Mouse (Mus musculus): Measurements from ENCODE around the gene Galnt2. TPM values are rescaled to one million over a fixed set of nuclear protein-coding genes. Genes with fewer than 3 reads are reported as not detected.

The Galnt2 gene
- polyA plus RNA-seq, 1 experiment from 2014 or later, result 54.3 TPM

GRCm38 (mm10) chr8:124314803-124315202, 83.6 kb downstream of the Galnt2 start:
- DNase-seq (ENCODE audit: low spot score) (peak; percentile 50), ATAC-seq (peak; percentile 9; the same call in 1 of the 2 replicates)
- 41% methylated on average over 10 of the region's 10 CpGs for WGBS

GRCm38 (mm10) chr8:124316466-124317136, 85.4 kb downstream of the Galnt2 start:
- ATAC-seq (peak; percentile 9; the same call in 1 of the 2 replicates), DNase-seq (ENCODE audit: low spot score) (no peak)
- Histone ChIP-seq H3K36me3 (ENCODE audit: insufficient read depth, low read length) (no peaks in the 10 kb centered on the region), H3K4me2 (replicated peaks; ENCODE audit: low read depth, low read length) (no peak overlapping the region), H3K9ac (replicated peaks; ENCODE audit: low read depth) (no peak overlapping the region), H3K27me3 (replicated peaks; ENCODE audit: insufficient read depth, low read length) (no peaks in the 10 kb centered on the region), H3K4me1 (ENCODE audit: insufficient read depth, low read depth, low read length) (no peaks in the 10 kb centered on the region), H3K27ac (ENCODE audit: low read length) (no peak overlapping the region), H3K4me3 (ENCODE audit: low read depth, low read length) (no peak overlapping the region), H3K9me3 (ENCODE audit: low read length) (no peaks in the 10 kb centered on the region)
- TF ChIP-seq EP300 (IDR thresholded peaks at IDR 0.05) (no peak), CTCF (IDR thresholded peaks at IDR 0.05) (no peak)
- 47% methylated on average over 12 of the region's 12 CpGs for WGBS

More at GRCm38 (mm10) chr8:124314803-124315202, 83.6 kb downstream of the Galnt2 start:
- no peak overlapping the region for H3K4me2 ChIP-seq (replicated peaks; ENCODE audit: low read depth, low read length)
- no peaks in the 10 kb centered on the region for H3K27me3 ChIP-seq (replicated peaks; ENCODE audit: insufficient read depth, low read length)
- H3K4me1 ChIP-seq (ENCODE audit: insufficient read depth, low read depth, low read length), result no peaks in the 10 kb centered on the region
- no peak for TF ChIP-seq EP300 (IDR thresholded peaks at IDR 0.05)
- peak; percentile 71 for TF ChIP-seq CTCF (IDR thresholded peaks at IDR 0.05)
- H3K9me3 ChIP-seq (ENCODE audit: low read length), result no peaks in the 10 kb centered on the region
- no peak overlapping the region for H3K9ac ChIP-seq (replicated peaks; ENCODE audit: low read depth)
- no peak overlapping the region for H3K4me3 ChIP-seq (ENCODE audit: low read depth, low read length)
- no peak overlapping the region for H3K27ac ChIP-seq (ENCODE audit: low read length)
- H3K36me3 ChIP-seq (ENCODE audit: insufficient read depth, low read length), result no peaks in the 10 kb centered on the region

- H3K4me2 ChIP-seq (replicated peaks; ENCODE audit: low read depth, low read length), result no peak overlapping the region
- TF ChIP-seq CTCF (IDR thresholded peaks at IDR 0.05) (no peak), EP300 (IDR thresholded peaks at IDR 0.05) (no peak)
- H3K27me3 ChIP-seq (replicated peaks; ENCODE audit: insufficient read depth, low read length), result no peaks in the 10 kb centered on the region
- H3K9ac ChIP-seq (replicated peaks; ENCODE audit: low read depth), result no peak overlapping the region
- no peaks in the 10 kb centered on the region for H3K9me3 ChIP-seq (ENCODE audit: low read length)
- ATAC-seq (no peak), DNase-seq (ENCODE audit: low spot score) (no peak)
- H3K4me1 ChIP-seq (ENCODE audit: insufficient read depth, low read depth, low read length), result no peaks in the 10 kb centered on the region
- WGBS, result 46% methylated on average over 8 of the region's 8 CpGs
- H3K4me3 ChIP-seq (ENCODE audit: low read depth, low read length), result no peak overlapping the region
- no peak overlapping the region for H3K27ac ChIP-seq (ENCODE audit: low read length)
- H3K36me3 ChIP-seq (ENCODE audit: insufficient read depth, low read length), result no peaks in the 10 kb centered on the region
These were observed 86.0 kb downstream of the Galnt2 start for GRCm38 (mm10) chr8:124317191-124317682.

GRCm38 (mm10) chr8:124317821-124318220, 86.6 kb downstream of the Galnt2 start:
- H3K36me3 ChIP-seq (ENCODE audit: insufficient read depth, low read length), result no peaks in the 10 kb centered on the region
- H3K27ac ChIP-seq (ENCODE audit: low read length), result no peak overlapping the region
- H3K4me3 ChIP-seq (ENCODE audit: low read depth, low read length), result no peak overlapping the region
- DNase-seq (ENCODE audit: low spot score) (no peak), ATAC-seq (no peak)
- no peaks in the 10 kb centered on the region for H3K4me1 ChIP-seq (ENCODE audit: insufficient read depth, low read depth, low read length)
- no peak overlapping the region for H3K9ac ChIP-seq (replicated peaks; ENCODE audit: low read depth)
- TF ChIP-seq CTCF (IDR thresholded peaks at IDR 0.05) (no peak), EP300 (IDR thresholded peaks at IDR 0.05) (no peak)
- no peak overlapping the region for H3K4me2 ChIP-seq (replicated peaks; ENCODE audit: low read depth, low read length)
- 85% methylated on average over 6 of the region's 6 CpGs for WGBS
- H3K9me3 ChIP-seq (ENCODE audit: low read length), result no peaks in the 10 kb centered on the region
- H3K27me3 ChIP-seq (replicated peaks; ENCODE audit: insufficient read depth, low read length), result no peaks in the 10 kb centered on the region

GRCm38 (mm10) chr8:124318612-124319315, 87.6 kb downstream of the Galnt2 start:
- TF ChIP-seq EP300 (IDR thresholded peaks at IDR 0.05) (no peak), CTCF (IDR thresholded peaks at IDR 0.05) (no peak; the same call in 1 of the 2 replicates)
- Histone ChIP-seq H3K9ac (replicated peaks; ENCODE audit: low read depth) (no peak overlapping the region), H3K4me2 (replicated peaks; ENCODE audit: low read depth, low read length) (no peak overlapping the region), H3K4me1 (ENCODE audit: insufficient read depth, low read depth, low read length) (no peaks in the 10 kb centered on the region), H3K27me3 (replicated peaks; ENCODE audit: insufficient read depth, low read length) (no peaks in the 10 kb centered on the region), H3K36me3 (ENCODE audit: insufficient read depth, low read length) (no peaks in the 10 kb centered on the region), H3K9me3 (ENCODE audit: low read length) (no peaks in the 10 kb centered on the region), H3K4me3 (ENCODE audit: low read depth, low read length) (no peak overlapping the region), H3K27ac (ENCODE audit: low read length) (no peak overlapping the region)
- WGBS, result 57% methylated on average over 11 of the region's 11 CpGs
- peak; percentile 81 for DNase-seq (ENCODE audit: low spot score)
- peak; percentile 46 for ATAC-seq

GRCm38 (mm10) chr8:124319316-124319652, 88.1 kb downstream of the Galnt2 start:
- Histone ChIP-seq H3K9ac (replicated peaks; ENCODE audit: low read depth) (no peak overlapping the region), H3K27me3 (replicated peaks; ENCODE audit: insufficient read depth, low read length) (no peaks in the 10 kb centered on the region), H3K36me3 (ENCODE audit: insufficient read depth, low read length) (no peaks in the 10 kb centered on the region), H3K9me3 (ENCODE audit: low read length) (no peaks in the 10 kb centered on the region), H3K27ac (ENCODE audit: low read length) (no peak overlapping the region), H3K4me1 (ENCODE audit: insufficient read depth, low read depth, low read length) (no peaks in the 10 kb centered on the region), H3K4me3 (ENCODE audit: low read depth, low read length) (no peak overlapping the region), H3K4me2 (replicated peaks; ENCODE audit: low read depth, low read length) (no peak overlapping the region)
- 87% methylated on average over 4 of the region's 4 CpGs for WGBS
- no peak for DNase-seq (ENCODE audit: low spot score)
- ATAC-seq, result no peak
- TF ChIP-seq EP300 (IDR thresholded peaks at IDR 0.05) (no peak), CTCF (IDR thresholded peaks at IDR 0.05) (no peak)
